Mouse (Mus musculus) kidney, adult 9 months (tissue): ENCODE measurements around the gene Efna1.

Source experiments
- DNase-seq: peaks from one replicate; pipeline ENCODE4 v3.0.0; 2022

Efna1 gene

DNA sequence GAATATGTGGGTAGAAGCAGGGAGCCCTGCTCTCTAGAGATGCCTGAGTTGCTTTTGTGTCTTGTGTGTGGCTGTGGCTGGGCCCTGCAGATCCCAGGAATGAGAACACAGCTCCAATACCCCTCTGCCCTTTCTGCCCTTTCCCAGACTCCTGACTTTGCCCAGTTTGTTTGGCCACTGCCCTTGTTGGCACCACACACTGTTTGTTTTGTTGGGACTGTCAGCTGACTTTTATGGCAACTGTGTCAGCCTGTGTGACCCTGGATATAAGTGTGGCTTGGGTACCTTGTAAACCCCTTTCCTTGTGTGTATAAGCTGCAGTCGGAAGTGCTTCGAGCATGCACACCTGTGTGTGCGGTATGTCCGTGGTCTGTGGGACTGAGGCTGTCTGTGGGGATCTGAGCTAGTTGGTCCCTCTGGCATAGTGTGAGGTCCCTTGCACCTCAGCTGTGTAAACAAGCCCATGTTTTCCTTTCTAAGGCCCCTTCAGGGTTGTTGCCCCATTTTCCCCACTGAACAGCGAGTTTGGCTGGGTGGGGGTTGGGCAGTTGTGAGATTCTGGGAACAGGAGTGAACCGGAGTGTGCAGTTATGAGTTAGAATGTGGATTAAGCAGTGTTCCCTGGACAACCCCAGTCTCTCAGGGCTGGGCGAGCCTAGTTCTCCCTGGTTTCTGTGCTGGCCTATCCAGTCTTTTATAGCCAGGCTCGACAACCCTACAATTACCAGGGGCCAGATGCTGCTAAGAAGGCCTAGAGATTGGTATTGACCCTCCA lies 24.8 kb upstream of the Efna1 start:
- peak; percentile 78 for DNase-seq

DNA sequence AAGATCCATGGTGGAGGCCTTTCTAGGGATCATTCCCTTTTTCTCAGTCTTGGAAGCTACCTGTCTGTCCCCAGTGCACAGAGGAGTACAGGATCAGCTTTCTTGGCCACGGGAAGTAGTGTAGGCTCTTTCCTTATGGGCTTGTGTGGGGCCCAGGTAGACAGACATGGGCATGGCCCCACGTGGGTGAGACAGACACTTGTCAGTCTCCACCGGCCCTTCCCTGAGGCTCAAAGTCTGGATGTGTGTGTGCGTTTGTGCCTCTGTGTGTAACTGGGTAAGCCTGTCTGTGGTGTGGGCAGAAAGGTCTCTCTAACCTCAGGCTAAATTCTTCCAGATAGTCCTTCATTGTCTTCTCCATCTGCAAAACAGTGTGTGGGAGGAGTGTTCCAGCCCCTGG lies 24.2 kb upstream of the Efna1 start:
- DNase-seq = no peak

DNA sequence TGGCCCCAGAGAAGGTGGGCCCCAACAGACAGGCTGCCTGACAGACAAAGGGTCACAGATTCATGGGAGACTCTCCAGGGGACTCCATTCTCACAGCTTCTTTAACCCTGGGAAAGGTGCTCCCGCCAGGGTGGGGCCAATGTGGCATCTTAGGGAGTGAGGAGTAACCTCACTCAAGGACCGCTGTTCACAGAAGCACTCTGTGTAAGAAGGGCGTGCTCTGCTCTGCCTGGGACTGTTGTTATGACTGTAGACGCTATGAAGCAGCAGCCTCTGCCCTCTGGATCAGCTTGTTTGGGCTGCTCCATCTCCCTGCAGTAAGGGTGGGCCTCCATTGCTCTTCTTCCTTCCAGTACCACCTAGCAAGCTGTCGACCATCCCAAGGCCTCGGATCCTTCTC lies 23.5 kb upstream of the Efna1 start:
- no peak for DNase-seq

DNA sequence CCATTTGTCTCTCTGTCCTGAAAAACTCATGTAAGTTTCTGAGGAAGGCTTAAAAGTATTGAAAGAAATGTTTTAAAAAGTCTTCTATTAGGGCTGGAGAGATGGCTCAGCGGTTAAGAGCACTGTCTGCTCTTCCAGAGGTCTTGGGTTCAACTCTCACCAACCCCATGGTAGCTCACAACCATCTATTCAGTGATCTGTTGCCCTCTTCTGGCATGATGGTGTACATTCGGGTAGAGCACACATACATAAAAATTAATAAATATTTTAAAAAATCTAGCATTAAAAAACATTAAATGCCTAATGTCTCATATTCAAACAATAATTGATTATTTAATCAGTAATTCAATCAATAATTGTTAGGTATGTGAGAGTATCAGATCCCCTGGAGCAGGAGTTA lies 19.6 kb upstream of the Efna1 start:
- DNase-seq = no peak

DNA sequence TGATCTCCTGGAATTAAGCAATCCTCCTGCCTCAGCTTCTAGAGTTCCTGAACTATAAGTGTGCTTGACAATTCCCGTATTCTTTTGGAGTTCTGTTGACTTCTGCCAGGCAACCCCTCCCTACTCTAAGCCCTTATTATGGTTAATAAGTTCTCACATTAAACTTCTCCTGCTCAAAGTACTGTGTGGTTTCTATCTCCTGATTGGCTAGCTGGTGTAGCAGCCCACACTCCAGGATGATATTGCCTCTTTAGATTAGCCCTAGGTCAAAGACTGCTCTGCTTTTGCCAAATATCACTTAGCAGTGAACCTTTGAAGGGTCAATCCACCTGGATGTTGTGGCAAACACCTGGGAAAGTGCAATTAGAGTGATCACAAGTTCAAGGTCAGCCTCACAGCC lies 19.1 kb upstream of the Efna1 start:
- DNase-seq = peak; percentile 89

DNA sequence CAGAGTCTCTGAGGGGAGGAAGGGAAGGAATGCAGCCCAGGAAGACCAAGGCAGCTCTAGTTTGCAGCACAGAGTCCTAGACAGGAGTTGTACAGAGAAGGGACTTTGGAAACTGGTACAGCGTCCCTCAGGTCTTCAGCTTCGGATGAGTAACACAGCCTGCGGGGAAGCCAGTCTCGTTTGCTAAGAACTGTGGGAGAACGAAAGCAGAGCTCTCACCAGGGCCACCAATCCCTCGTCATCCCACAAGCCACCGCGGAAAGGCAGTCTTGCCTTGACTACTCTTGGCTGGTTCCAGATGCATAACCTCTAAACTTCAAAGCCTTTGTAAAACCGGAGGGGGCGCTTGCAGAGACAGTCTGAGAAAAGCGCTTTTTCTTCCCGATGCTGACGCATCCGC lies 18.6 kb upstream of the Efna1 start:
- peak; percentile 67 for DNase-seq

DNA sequence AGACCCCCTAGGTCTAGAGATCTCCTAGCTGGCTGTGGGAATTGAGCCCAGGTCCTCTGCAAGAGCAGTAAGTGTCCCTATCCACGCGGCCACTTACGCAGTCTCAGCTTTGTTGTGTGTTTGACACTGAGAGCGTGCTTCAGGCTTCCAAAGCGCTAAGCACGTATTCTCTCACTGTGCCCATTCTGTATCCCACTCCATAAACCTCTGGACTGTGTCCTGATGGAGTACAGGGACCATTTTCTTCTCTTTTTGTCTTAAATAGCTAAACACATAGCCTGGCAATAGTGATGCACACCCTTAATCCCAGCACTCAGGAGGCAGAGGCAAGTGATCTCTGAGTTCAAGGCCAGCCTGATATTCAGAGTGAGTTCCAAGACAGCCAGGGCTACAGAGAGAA lies 18.0 kb upstream of the Efna1 start:
- DNase-seq = no peak

DNA sequence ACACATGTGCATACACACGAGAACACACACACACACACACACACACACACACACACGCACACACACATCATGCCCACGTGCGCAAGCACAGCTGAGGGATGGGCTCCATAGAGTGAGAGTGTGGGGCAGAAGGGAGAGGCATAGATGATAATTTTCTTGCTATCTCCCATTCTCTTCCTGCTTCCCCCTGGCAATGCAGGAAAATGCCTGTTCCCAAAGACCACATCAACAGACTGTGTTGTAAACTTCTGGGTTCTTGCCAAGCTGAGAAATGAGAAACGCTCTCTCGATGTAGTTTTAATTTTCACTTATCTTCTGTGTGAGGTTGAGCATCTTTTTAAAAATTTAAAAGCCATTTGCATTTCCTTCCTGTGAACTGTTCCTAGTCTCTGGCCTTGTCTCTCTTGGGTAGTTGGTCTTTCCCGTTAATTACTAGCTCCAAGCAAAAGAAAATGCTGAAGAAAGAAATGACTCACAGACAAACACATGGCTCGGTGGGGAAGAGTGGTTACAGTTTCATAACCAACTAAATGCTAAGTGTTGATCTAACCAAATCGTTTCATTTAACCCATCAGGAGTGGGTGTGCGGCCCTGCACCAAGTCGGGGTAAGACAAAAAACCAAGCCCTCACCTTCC lies 15.9 kb upstream of the Efna1 start:
- DNase-seq = no peak

DNA sequence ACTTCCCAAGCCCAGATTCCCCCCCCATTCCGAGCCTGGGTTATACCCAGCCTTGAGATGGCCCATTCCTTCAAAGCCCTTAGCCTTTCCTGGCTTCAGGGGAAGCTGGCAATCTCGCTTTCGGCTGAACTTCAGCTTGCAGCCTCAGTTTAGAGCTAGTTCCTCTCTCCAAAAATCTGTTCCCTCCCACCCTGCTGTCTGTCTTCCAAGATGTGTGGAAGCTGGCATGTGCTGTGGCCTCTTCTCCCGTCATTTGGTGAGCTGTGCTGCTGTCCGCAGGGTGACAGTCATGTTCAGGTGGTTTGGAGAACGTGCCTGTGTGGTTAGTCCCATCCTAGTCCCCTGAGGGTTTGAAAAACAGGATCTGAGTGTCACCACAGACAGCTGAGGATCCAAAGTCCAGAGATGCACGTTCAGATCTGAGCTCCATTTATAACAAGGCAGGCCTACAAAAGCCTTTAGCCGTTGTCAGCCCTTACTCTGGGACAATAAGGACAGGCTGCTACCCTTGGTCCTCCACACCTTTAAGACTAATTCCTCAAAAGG lies 14.8 kb upstream of the Efna1 start:
- no peak for DNase-seq

DNA sequence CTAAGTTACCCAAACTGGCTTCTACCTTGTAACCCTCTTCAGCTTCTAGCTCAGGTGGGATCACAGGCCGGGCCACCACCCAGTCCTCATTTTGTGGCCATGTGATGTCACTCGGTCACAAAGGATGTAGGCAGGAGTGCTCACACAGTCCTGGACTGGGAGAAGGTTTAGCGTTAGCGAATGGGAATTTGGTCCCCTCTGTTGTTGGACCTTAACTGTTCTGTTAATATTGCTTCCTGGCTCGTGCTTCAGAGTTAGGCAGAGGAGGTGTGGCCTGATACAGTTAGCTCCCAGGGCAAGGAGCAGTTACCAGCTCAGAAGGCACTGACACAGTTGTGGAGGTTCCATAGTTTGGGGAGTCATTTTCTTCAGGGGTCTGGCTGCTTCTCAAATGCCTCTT lies 13.3 kb upstream of the Efna1 start:
- peak; percentile 85 for DNase-seq

DNA sequence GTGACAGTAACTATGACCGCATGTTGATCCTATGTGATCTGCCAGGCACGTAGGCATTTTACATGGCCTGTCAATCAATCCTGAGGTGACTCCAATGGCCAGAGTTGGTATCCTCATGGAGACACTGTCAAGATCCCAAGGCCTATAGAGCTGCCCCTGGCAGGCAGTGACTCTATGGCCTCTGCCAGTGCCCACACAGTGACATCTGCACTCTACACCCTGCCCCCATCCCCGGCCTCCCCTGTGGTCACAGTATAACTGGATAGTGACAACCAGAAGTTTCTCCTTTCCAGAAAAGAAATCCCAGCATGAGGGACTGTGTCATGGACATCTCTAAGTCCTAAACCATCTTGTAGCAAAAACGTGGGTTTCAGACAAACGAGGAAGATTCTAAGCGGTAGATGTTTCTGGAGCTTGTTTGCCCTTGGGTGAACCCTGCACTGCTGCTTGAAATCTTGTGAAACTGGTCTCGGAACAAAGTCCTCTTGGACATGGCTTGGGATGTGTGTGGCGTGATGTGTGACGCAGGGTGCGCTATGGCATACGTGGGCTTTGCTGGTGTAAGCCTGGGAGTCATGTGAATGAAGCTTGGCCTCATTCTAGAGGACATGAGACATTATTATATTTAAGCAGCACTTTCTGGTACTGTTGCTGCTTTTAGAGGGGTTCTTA lies 12.4 kb upstream of the Efna1 start:
- DNase-seq = peak; percentile 82

DNA sequence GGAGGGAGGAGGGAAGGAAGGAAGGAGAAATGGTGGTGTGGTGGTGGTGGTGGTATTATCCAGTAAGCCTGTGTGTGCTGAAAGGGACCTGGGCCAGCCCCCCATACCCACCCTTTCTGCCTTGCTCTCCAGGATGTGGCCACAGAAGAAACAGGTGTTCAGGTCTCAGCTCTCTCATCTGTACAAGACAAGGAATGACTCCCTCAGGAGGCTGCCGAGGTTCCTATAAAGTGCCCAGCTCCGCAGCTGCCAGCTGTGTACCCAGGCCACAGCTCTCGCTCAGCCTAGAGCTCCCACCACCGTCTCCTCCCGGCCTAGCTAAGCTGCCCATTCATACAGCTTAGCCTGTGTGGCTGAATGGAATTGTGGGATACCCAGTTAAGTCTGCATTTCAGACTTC lies 11.4 kb upstream of the Efna1 start:
- no peak for DNase-seq

DNA sequence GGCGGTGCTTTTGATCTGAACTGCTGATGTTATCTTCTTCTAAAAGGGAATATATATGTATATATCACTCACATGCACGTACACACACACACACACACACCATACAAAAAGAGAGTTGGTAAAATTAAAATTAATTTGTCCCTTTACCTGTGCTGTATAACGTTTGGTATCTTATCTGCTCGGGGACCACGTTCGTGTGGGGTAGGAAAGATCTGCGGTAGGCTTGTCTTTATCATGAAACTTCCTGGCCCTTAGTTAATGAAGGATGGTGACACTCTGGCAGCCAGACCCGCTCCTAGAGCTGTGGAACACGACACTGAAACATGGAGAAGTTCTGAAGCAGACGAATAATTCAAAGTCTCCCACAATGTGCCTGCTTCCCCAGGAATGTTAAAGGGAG lies 10.9 kb upstream of the Efna1 start:
- DNase-seq = no peak

DNA sequence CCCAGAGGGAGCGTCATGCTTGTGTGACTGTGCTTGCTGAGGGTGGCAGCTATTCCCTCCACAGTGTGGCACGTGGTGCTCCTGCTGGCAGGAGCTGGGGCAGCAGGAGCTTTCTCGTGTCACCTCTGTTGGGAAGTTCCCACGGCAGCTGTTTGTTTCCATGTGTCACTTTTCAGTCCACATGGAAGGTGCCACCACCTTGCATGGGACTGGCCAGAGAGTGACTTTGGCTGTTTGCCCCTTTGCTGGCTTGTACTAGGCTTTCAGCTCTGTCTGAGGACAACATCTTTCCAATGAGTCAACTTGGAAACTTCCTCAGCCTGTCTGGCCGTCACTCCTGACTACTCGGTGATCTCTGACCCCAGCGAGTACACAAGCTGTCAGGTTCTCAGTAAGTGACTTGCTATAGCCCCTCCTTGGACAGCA lies 7.6 kb upstream of the Efna1 start:
- DNase-seq = peak; percentile 72

DNA sequence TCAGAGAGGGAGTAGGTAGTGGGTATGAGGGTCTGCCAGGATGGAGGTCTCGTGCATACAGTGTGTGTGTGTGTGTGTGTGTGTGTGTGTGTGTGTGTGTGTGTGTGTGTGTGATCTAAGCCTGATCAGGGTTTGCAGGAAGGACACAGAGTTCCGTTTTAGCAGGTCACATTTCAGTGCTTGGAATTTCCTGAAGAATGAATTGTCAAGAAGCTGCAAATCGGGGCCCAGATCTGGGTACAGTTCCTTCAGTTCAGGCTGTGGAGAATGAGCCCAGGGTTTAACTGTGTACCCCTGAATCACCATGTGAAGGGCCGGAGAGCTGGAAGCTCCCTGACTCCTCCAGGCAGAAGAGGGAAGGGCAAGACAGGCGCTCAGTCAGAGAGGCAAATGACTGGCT lies 6.3 kb upstream of the Efna1 start:
- no peak for DNase-seq

DNA sequence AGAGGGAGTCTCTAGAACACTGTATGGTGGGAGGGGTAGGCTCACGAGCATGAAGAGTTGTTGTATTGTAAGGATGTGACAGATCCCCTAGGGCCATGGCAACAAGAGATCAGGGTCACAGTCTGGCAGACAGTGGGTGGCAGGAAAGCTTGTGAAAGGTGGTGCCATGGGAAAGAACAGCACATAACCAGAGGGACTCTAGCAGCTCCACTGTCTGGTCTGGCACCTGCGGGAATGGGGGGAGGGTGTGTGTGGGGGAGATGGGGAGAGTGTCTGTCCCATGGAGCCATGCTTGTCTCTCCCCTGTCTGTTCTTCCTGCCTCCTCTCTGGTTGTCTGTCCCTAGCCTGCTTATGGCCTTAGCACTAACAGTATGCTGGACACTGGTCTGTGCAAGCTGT lies 4.6 kb upstream of the Efna1 start:
- no peak for DNase-seq

DNA sequence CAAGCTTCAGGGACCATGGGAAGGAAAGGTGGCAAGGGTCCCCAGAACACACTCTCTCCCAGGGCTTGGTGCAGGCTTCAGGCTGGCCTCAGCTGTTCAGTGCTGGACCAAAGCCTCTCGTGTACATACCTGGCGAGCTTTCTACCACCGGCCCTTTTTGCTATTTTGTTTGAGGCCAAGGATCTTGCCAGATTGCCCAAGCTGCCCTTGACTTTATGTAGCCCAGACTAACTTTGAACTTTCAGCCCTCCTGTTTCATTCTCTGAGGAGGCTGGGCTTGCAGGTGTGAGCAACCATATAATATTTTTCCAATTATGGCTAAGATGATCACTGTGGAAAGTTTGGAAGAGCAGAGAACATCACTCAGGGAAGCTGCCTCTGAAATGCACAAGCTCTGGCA lies 3.3 kb upstream of the Efna1 start:
- no peak for DNase-seq

DNA sequence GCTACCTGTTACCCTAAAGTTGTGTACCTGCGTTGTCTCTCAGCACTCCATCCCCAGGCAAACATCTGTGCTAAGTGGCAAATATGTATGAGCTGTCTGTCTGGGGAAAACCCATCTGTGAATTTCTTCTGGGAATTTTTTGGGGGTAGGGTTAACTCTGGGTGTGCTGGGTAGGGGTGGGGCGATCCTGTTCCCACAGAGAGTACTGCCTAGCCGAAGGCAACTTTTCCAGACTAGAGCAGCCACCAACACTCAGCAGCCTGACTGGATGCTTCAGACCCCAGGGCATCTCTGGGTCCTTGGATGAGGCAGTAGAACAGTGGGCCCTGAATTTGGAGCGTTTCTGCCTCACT lies 1.3 kb upstream of the Efna1 start:
- no peak for DNase-seq

DNA sequence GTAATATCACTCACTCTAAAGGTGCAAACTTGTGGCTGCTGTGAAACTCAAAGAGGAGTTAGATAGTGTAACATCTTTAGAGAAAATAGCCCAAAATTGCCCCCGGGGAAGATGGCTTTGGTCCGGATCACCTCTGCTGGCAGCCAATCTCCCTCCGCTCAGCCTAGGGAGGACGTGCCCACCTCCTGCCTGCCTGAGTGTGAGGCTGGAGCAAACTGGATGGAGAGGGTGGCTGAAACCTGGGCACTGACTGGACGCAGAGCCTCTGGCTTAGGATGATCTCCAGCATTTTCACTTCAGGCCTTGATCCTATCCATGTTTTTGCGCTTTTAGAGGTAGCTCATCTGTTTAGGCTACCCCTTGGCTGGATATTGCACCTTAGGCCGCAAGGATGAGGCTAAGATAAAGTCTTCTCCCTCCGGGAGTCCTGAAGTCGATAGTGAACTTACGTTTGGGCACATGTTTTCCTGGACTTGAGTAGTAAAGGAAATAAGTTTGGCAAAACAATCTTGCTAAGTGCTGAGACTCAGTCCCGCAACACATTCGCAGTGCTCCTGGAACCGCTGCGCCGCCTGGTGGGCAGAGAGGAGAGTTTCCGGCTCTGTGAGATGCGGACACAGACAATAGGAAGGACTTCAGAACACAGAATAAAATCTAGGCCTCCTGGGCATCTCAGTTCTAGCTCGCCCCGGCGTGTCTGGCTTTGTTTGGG lies 793 bp upstream of the Efna1 start:
- peak; percentile 91 for DNase-seq

DNA sequence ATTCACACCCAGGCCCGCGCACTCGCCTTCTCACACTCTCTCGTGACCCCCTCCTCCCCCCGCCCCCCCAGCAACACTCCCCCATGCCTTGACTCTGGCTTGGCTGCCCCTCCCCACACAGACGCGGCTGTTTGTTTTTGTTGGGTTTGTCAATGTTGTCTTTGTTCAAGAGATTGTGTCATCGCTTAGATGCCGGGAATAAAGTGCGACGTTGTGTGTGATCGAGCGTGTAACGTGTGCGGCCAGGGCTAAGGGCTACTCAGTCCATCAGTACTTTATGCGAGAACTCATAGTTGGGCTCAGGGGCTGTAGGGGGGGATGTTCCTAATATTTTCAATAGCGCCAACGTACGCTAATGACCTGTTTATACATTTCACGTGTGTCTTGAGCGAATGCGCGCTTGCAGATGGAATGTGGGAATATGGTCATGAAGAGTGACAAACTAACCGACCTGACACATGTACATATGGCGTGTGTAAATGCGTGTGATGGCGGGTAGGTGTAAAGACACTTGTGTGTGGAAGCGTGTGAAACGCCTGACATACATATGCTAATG lies 814 bp downstream of the Efna1 start:
- peak; percentile 64 for DNase-seq

DNA sequence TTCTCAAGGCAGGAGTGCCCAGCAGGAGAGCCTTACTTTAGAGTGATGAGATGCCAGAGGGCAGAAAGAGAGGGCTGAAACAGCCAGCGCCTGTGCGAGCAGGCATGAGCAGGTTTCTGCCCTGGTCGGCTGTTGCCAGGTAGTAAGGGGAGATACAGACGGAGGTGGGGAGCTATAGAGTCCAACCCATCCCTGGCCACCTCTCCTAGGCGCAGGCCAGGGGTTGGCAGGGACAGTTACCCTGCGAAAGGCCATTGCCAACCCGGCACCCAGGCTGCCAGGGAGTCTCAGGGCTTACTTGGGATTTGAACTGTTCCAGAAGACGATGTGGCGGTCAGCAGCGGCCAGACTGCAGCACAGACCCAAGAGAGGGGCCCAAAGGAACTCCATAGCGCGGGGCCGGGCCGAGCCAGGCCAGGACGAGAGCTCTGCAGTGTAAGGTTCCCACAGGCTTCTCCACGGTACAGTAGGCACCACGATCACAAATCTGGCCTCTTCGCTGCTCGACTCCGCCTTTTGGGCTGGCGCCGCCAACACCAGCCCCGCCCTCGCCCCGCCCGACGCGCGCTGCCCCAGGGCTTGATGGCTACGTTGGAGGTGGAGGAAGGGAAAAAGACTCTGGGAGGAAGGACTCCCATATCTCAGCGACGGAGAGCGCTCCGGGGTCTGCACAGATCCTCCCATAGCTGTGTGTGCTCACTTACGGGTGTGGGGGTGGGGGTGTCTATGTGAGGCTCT lies 1.6 kb downstream of the Efna1 start:
- peak; percentile 94 for DNase-seq

DNA sequence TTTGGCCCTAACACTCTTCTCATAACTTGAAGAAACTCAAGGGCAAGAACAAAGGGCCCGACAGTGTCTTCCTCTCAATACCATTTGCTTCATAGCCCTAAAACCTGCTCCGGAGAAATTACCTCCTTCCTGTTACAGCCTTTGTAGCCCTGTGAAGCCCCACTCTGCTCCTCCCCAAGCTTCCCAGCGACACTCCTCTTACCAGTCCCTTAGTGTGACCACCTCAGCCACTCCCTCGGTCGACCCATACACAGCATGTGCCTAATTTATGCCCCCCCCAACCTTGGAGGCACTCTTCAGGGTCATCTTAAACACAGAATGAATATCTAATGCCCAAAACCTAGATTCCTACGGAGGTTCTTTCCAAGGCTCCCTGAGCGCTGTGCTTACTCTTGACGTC lies 2.3 kb downstream of the Efna1 start:
- DNase-seq = no peak
